Mouse (Mus musculus) retina, postnatal 1 day (tissue): ENCODE measurements at regions not wholly inside any gene's neighbourhood (a gene's known extent, or its start where the extent isn't known, plus 50 kb on each side); places are given as distances from the start of the nearest gene placed in this dataset.
"Not testable (repeated sequence)": the region's sequence is repeated elsewhere in the genome, so short reads cannot be mapped to it uniquely, and the experiment has no call there.

Source experiments
- DNase-seq: peaks from one replicate; pipeline ENCODE4 v3.0.0-alpha.2; 2012

DNA sequence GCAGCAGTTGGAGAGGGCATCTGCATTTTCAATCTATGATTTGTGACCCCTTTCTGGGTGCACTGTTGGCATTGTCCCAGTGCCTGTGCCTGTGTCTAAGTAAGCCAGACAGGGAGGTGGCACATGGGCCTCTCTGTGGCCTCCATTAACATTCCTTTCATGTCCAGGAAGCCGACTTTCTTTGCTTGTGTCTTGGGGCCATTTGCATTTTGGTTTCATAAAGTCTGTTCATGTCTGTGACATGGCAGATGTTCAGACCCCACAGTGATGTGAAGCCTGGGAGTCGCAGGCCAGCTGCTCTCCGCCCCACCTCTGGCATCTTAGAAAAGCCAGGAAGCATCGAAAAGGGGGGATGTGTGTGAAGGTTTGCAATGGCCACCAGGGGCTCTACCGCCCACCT lies 153.1 kb downstream of the Kif26a start:
- no peak for DNase-seq

DNA sequence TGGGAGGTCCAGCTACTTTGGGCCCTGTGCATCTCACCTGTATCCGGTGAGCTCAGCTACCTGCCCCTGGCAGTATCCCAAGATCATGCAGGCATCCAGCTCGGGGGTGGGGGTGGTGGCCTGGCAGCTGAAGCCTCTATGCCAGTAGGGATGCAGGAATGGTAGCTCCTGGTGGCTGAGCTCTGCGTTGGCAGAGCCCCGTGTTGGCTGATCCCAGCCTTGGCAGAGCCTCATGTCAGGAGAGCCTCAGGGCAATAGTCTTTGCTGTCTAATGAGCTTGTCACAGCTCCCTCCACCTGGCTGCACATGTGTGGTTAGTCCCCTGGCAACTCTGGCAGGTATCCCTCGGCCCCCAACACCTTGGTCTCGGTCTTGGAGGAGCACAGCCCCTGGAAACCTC lies 153.6 kb downstream of the Kif26a start:
- DNase-seq: no peak

- no peak for DNase-seq
These were observed 154.1 kb downstream of the Kif26a start for GRCm38 (mm10) chr12:112300125-112300524.

DNA sequence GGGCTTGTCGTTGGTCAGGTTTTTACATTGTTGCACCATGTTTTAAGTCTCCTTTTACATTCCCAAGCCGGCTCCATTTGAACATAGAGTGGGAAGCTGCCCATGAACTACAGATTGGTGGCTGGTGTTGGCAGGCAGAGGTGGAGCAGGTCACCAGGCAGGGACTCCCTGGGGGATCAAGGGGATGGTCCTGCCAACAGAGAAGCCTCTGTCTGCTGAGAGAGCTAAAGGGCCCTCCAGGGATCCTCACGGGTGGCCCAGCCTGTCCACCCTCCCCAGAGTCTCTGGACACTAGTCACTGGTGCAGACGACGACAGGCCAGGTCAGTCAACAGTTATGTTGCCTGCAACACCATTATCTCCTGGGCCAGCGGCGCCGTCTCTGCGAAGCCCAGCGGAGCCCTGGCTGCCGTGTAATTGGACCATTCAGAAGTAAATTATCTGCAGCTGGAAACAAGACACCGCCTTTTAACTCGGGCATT lies 155.4 kb downstream of the Kif26a start:
- DNase-seq: peak; percentile 35

DNA sequence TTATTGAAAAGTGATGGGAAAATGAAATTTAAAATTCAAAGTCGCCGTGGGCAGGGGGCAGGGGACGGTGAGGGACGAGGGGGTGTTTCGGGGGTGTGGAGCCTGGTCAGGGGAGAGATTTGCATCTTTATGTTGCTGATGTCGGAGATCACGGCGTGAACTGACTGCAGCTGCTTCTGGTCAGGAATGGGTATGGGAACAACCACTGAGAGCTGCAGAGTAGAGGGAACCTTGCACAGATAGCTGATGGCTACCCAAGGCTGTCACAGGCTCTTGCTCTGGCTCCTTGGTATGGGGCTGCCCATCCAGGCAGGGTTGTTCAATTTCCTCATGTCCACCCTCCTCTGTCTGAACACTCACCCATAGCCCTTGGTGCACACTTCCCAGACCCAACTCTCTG lies 155.9 kb downstream of the Kif26a start:
- no peak for DNase-seq

GRCm38 (mm10) chr12:112306208-112306607 lies 160.2 kb downstream of the Kif26a start:
- DNase-seq: no peak

DNA sequence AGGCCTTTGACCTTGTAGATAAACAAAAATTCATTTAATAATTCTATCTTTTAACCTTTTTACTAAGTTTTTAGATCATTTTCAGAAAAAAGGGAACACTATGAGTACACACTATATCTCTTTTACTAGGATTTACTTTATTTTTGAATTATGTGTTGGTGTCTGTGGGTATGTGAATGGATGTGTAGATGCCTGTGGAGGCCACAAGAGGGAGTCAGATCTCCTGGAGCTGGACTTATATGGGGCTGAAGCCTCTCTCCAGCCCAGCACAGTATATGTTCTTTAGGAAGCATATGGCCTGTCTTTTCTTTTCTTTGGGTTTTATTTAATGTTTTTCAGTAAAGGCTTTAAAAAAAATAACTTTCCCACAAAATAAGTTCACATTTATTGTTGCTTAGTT lies 162.0 kb downstream of the Kif26a start:
- no peak for DNase-seq

DNA sequence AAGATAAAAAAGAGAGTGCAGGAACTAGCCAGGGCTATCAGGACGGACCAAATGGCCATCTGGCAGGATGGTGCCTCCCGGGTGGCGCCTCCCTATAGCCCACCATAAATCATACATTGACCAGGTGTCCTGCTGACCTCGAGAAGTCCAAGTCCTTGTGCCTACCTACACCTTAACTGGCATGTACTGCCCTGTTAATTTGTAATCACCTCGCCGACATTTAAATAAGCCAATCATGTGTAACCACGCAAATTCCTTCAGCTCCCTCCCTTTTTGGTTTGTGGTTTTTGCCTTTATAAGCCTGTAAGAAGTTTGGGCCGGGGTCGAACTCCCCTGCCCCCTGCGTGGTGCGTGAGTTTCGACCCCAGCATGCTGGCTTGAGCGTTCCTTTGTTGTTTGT lies 163.1 kb downstream of the Kif26a start:
- DNase-seq: not testable (repeated sequence)

GRCm38 (mm10) chr12:112309781-112310180 lies 163.8 kb downstream of the Kif26a start:
- no peak for DNase-seq

DNA sequence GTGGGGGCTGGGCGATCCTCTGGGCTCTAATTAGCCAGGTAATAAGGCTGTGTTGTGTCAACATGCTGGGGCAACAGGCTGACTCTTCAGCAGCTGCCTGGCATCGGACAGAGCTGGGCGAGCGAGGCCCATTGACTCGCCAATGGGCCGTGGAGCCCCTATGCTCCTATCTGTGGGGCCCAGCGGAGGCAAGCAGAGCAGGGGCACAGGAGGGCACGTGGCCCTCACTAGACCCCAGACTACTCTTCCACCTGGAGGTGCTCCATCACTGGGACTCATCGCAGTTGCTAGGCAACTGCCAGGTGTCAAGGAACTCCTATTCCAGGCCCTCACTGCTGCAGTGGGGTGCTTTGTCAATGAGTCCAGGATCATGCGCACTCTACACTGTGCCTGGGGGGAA lies 164.7 kb downstream of the Kif26a start:
- DNase-seq: no peak

- no peak for DNase-seq
These were observed 168.8 kb downstream of the Kif26a start for GRCm38 (mm10) chr12:112314781-112315180.

- no peak for DNase-seq
These were observed 171.2 kb downstream of the Kif26a start for GRCm38 (mm10) chr12:112317191-112317590.

DNA sequence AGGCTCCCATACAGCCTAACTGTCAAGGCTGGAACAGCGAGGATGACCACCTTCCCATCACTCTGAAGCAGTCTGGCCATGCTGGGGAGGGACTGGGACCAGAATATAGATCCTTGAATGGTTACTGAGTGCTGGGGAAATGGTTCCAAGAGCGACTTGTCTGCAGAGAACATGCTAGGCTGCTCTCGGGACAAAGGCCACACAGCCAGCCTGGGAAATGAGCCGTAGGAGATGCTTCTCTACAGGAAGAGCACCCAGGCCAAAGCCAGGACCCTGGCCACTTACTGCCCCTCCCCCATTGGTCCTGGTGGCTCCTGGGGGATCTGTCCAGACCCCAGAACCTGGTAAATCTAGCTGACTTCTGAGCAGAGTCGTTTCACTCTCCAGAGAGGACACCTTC lies 170.8 kb upstream of the A530016L24Rik start:
- DNase-seq: no peak

- DNase-seq: no peak
These were observed 167.1 kb upstream of the A530016L24Rik start for GRCm38 (mm10) chr12:112322196-112322595.

DNA sequence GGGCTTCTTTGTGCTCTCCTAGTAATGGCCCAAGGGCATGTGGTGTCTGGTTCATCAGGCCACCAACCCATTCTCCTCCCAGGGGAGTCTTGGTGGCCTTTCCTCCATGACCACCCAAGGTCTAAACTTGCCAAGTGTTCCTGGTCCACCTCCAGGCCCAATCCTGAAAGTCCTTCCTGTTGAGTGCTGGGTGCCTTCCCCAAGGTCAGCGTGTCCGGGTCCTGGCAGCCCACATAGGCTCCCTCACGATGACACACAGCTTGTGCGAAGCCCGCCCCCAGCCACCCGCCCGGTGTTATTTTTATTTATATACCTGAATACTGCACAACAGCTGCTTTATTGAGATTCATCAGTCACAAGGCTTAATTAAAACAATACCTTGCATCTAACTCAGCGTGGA lies 161.8 kb upstream of the A530016L24Rik start:
- DNase-seq: no peak

- DNase-seq: peak; percentile 60
These were observed 160.3 kb upstream of the A530016L24Rik start for GRCm38 (mm10) chr12:112328809-112329575.

DNA sequence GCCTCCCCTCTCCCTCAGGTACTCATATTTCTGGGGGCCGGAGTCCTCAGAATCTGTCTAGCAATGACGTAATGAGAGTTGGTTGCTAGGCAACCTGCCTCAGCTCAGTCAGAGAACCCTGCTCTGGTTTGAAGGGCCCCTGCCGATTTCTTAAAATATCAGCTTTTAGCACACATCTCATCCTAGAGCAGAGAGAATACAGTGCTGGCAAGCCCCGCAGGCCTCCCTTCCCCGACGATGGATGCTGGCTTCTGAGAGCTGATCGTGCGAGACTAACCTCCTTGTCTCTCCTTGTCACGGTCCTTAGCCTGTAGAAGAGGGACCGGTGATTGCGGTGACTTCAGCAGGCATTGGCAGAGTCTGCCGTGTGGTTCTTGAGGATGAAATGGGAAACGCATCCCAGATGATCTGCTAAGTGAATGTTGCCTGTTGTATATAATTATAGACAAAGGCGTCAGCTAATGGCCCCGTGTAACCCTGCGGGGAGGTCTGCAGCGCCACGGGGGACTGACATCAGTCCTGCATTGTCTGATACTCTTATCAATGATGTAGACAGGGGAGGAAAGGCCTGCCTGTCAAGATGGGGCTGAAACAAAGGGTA lies 159.4 kb upstream of the A530016L24Rik start:
- DNase-seq: peak; percentile 81

GRCm38 (mm10) chr12:112330557-112330956 lies 158.7 kb upstream of the A530016L24Rik start:
- no peak for DNase-seq

DNA sequence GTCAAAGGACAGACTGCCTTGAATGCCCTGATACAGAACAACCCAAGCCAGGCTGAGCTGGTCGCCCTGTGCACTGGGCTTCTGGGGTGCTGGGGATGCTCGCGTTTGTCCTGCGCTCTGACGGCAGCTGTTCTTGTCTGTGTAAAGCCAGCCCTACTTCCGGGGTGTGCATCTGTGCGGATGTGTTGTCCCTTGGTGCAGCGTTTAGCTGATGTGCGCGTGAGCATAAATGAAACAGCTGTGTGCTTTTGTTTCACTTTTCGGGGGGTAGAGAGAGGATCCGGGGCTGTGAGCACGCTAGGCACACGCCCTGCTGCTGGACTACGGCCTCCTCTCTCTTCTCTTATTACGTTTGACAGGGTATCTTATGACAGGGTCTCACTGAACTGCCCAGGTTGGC lies 158.2 kb upstream of the A530016L24Rik start:
- DNase-seq: no peak

GRCm38 (mm10) chr12:112333125-112334079 lies 155.8 kb upstream of the A530016L24Rik start:
- peak; percentile 94 for DNase-seq

DNA sequence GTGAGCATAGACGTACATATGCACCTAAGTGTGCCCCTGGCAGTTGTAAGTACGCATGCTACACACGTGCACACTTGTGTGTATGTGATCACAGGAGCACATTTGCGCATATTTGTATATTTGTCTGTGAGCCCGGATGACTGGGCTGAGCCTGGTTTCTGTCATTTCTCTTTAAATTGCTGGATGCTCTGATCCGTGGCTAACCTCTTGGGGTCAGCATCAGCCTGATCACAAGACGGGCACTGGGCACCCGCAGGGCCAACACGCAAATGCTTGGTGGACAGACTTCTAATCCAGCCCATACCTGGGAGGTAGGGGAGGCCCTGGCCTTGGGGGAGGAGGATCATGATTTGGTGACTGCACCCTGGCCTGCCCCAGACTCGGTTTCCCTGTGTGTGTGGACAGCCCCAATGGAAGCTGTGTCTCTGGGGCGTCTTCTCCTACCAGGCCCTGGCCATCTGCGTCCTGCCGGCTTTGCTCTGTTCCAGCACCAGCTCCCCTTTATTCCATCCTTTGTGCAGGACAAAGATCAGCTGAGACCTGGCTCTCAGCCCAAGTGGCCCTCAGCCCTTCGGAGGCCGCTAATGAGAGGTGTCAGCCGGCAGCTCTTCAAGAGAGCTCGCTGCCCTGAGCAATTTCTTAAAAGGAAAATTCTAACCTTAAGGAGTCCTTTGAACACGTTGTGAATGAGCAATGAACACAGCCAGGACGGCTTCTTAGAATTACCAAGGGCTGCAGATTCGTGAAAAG lies 155.0 kb upstream of the A530016L24Rik start:
- DNase-seq: peak; percentile 82

DNA sequence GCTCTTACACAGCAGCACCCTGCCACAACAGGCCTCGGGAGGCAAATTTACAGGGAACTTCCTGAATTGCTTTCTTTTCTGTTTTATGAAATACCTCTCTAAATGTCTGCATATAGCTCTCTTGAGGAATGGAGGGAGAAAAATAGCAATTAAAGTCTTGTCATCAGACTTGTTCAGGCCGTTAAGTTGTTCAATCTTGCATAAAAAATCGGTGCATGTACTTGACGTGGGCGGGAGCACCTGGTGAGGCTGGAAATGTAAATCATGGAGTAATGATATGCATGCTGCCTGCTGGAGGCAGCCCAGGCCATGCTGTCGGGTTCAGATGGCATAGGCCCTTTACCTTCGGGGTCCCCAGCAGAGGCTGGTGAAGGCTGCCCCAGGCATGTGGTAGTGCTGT lies 153.6 kb upstream of the A530016L24Rik start:
- no peak for DNase-seq
